Mouse (Mus musculus): ENCODE measurements around the gene Nr2c1. TPM values are rescaled to one million over a fixed set of nuclear protein-coding genes. Genes with fewer than 3 reads are reported as not detected.

The Nr2c1 gene
- polyA plus RNA-seq, 1 experiment from 2014 or later = 2.5 TPM

GRCm38 (mm10) chr10:94211725-94212124 is 63.9 kb downstream of the Nr2c1 start:
- no peak for ATAC-seq (ENCODE audit: low read depth)
- H3K27me3 ChIP-seq (ENCODE audit: control insufficient read depth, insufficient read depth, low read depth, low read length) = no peaks in the 10 kb centered on the region
- no peaks in the 10 kb centered on the region; the same call in 1 of the 2 replicates for H3K36me3 ChIP-seq (ENCODE audit: control insufficient read depth, insufficient read depth)
- 26% methylated on average over 2 of the region's 2 CpGs for WGBS (ENCODE audit: insufficient replicate concordance)
- no peak overlapping the region for H3K4me3 ChIP-seq (ENCODE audit: low read depth, low read length)
- no peaks in the 10 kb centered on the region for H3K9me3 ChIP-seq (replicated peaks; ENCODE audit: control insufficient read depth, low read length)
- H3K4me2 ChIP-seq (ENCODE audit: low read depth, low read length) = no peak overlapping the region
- H3K27ac ChIP-seq (ENCODE audit: low read length) = no peak overlapping the region
- no peak overlapping the region for H3K9ac ChIP-seq (ENCODE audit: low read depth, low read length)
- no peaks in the 10 kb centered on the region for H3K4me1 ChIP-seq (ENCODE audit: control insufficient read depth, low read depth, low read length)

- Histone ChIP-seq H3K4me2 (ENCODE audit: low read depth, low read length) (no peak overlapping the region), H3K9ac (ENCODE audit: low read depth, low read length) (no peak overlapping the region), H3K27me3 (ENCODE audit: control insufficient read depth, insufficient read depth, low read depth, low read length) (no peaks in the 10 kb centered on the region), H3K27ac (ENCODE audit: low read length) (no peak overlapping the region), H3K4me1 (ENCODE audit: control insufficient read depth, low read depth, low read length) (no peaks in the 10 kb centered on the region), H3K4me3 (ENCODE audit: low read depth, low read length) (no peak overlapping the region), H3K9me3 (replicated peaks; ENCODE audit: control insufficient read depth, low read length) (no peaks in the 10 kb centered on the region), H3K36me3 (ENCODE audit: control insufficient read depth, insufficient read depth) (0 out of 2 replicates have a peak, but pooled peaks cover 2% of the 10 kb centered on the region)
- no peak for ATAC-seq (ENCODE audit: low read depth)
- 60% methylated on average over 6 of the region's 6 CpGs for WGBS (ENCODE audit: insufficient replicate concordance)
Observed at GRCm38 (mm10) chr10:94225026-94225750, 77.4 kb downstream of the Nr2c1 start.

GRCm38 (mm10) chr10:94230172-94230981 is 82.6 kb downstream of the Nr2c1 start:
- no peak for ATAC-seq (ENCODE audit: low read depth)
- no peaks in the 10 kb centered on the region for H3K9me3 ChIP-seq (replicated peaks; ENCODE audit: control insufficient read depth, low read length)
- no peaks in the 10 kb centered on the region for H3K27me3 ChIP-seq (ENCODE audit: control insufficient read depth, insufficient read depth, low read depth, low read length)
- WGBS (ENCODE audit: insufficient replicate concordance) = 70% methylated on average over 19 of the region's 19 CpGs
- H3K4me2 ChIP-seq (ENCODE audit: low read depth, low read length) = no peak overlapping the region
- no peak overlapping the region for H3K27ac ChIP-seq (ENCODE audit: low read length)
- H3K4me3 ChIP-seq (ENCODE audit: low read depth, low read length) = no peak overlapping the region
- no peaks in the 10 kb centered on the region for H3K36me3 ChIP-seq (ENCODE audit: control insufficient read depth, insufficient read depth)
- H3K4me1 ChIP-seq (ENCODE audit: control insufficient read depth, low read depth, low read length) = no peaks in the 10 kb centered on the region
- H3K9ac ChIP-seq (ENCODE audit: low read depth, low read length) = no peak overlapping the region

- no peaks in the 10 kb centered on the region for H3K36me3 ChIP-seq (ENCODE audit: control insufficient read depth, insufficient read depth)
- no peak overlapping the region for H3K4me3 ChIP-seq (ENCODE audit: low read depth, low read length)
- no peak overlapping the region for H3K9ac ChIP-seq (ENCODE audit: low read depth, low read length)
- no peak for ATAC-seq (ENCODE audit: low read depth)
- no peak overlapping the region for H3K27ac ChIP-seq (ENCODE audit: low read length)
- no peaks in the 10 kb centered on the region for H3K9me3 ChIP-seq (replicated peaks; ENCODE audit: control insufficient read depth, low read length)
- H3K4me2 ChIP-seq (ENCODE audit: low read depth, low read length) = no peak overlapping the region
- H3K27me3 ChIP-seq (ENCODE audit: control insufficient read depth, insufficient read depth, low read depth, low read length) = no peaks in the 10 kb centered on the region
- 58% methylated on average over 6 of the region's 6 CpGs for WGBS (ENCODE audit: insufficient replicate concordance)
- no peaks in the 10 kb centered on the region for H3K4me1 ChIP-seq (ENCODE audit: control insufficient read depth, low read depth, low read length)
Observed at GRCm38 (mm10) chr10:94231025-94231424, 83.2 kb downstream of the Nr2c1 start.

- Histone ChIP-seq H3K9me3 (replicated peaks; ENCODE audit: control insufficient read depth, low read length) (no peaks in the 10 kb centered on the region), H3K27ac (ENCODE audit: low read length) (no peak overlapping the region), H3K9ac (ENCODE audit: low read depth, low read length) (no peak overlapping the region), H3K27me3 (ENCODE audit: control insufficient read depth, insufficient read depth, low read depth, low read length) (no peaks in the 10 kb centered on the region), H3K4me2 (ENCODE audit: low read depth, low read length) (no peak overlapping the region), H3K4me1 (ENCODE audit: control insufficient read depth, low read depth, low read length) (no peaks in the 10 kb centered on the region), H3K36me3 (ENCODE audit: control insufficient read depth, insufficient read depth) (no peaks in the 10 kb centered on the region), H3K4me3 (ENCODE audit: low read depth, low read length) (no peak overlapping the region)
- no peak for ATAC-seq (ENCODE audit: low read depth)
- 27% methylated on average over 4 of the region's 4 CpGs for WGBS (ENCODE audit: insufficient replicate concordance)
Observed at GRCm38 (mm10) chr10:94235200-94235599, 87.4 kb downstream of the Nr2c1 start.

GRCm38 (mm10) chr10:94241346-94241745 is 93.5 kb downstream of the Nr2c1 start:
- no peaks in the 10 kb centered on the region for H3K27me3 ChIP-seq (ENCODE audit: control insufficient read depth, insufficient read depth, low read depth, low read length)
- H3K4me1 ChIP-seq (ENCODE audit: control insufficient read depth, low read depth, low read length) = no peaks in the 10 kb centered on the region
- no peaks in the 10 kb centered on the region for H3K36me3 ChIP-seq (ENCODE audit: control insufficient read depth, insufficient read depth)
- WGBS (ENCODE audit: insufficient replicate concordance) = 65% methylated on average over 2 of the region's 2 CpGs
- no peaks in the 10 kb centered on the region for H3K9me3 ChIP-seq (replicated peaks; ENCODE audit: control insufficient read depth, low read length)
- H3K9ac ChIP-seq (ENCODE audit: low read depth, low read length) = no peak overlapping the region
- H3K4me2 ChIP-seq (ENCODE audit: low read depth, low read length) = no peak overlapping the region
- H3K4me3 ChIP-seq (ENCODE audit: low read depth, low read length) = no peak overlapping the region
- no peak overlapping the region for H3K27ac ChIP-seq (ENCODE audit: low read length)
- no peak for ATAC-seq (ENCODE audit: low read depth)

Other genes starting within 250 kb of the Nr2c1 start
- 10.4 and 11.3 TPM in 2 replicates for gene Vezt, start 112.2 kb upstream of the Nr2c1 start, polyA plus RNA-seq (2015; fragmentation: Nextera tagmentation; extraction: Ambion mirVana)
- gene Fgd6, start 112.0 kb upstream of the Nr2c1 start, polyA plus RNA-seq (2015; fragmentation: Nextera tagmentation; extraction: Ambion mirVana) = 3.5 and 3.7 TPM in 2 replicates
- gene Ndufa12, start 50.7 kb downstream of the Nr2c1 start, polyA plus RNA-seq (2015; fragmentation: Nextera tagmentation; extraction: Ambion mirVana) = 132 and 133 TPM in 2 replicates
- gene Gm4792, start 150.7 kb downstream of the Nr2c1 start, polyA plus RNA-seq (2015; fragmentation: Nextera tagmentation; extraction: Ambion mirVana) = not detected in 2 replicates
- 5.2 and 6.7 TPM in 2 replicates for gene Tmcc3, start 163.9 kb downstream of the Nr2c1 start, polyA plus RNA-seq (2015; fragmentation: Nextera tagmentation; extraction: Ambion mirVana)